ENCODE assay signal across 1 mouse cellular context in the genomic region with DNA sequence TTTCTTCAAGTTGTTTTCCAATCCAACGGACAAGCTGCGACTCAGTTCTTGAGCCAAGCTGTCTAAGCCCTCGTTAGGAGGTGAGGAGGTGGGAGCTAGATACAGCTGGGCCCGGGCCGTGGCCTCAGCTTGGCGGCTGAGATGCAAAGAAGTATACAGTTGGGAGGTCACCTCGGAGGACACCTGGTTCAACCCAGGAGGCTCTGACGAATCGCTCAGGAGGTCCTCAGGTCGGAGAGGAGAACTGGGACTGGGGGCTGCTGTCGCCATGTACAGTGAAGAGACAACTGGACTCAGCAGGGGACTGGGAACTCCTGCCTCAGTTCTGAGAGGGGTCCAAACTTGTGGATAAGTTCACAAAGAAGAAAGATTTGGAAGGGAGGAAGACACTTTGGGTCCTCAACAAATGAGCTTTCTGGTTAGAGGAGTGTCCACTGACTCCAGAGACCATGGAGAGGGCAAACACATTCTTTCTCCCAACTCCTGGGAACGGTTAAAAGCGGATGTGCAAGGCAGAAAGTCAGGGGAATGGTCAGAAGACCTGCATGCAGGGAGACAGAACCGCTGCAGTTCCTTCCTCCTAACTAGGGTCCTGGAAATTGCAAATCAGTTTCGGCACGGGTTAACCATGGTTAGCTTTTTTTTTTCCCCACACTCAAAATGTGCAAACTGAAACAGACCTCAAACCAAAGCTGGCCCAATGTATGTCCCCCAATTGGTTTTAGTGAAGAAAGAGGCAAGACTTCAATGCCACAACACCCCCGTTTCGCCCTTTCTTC.
A peak's percentile ranks its signal among the peaks of the same experiment; 100 is the strongest.
TF ChIP-seq lines count a peak whose summit lies in the region.

No protein-coding gene starts in this region.

TF ChIP-seq in MEL, 35 proteins besides CTCF, POLR2A, EP300 and RAD21:
- TF ChIP-seq KAT2A (conservative IDR thresholded peaks at IDR 0.05; ENCODE audit: low read depth, low read length): no peak
- 0 out of 2 replicates have a peak, but pooled peaks have one; percentile 31 for TF ChIP-seq ZNF384 (IDR thresholded peaks at IDR 0.05; ENCODE audit: low read depth, low read length)
- TF ChIP-seq UBTF (IDR thresholded peaks at IDR 0.05; ENCODE audit: borderline replicate concordance, insufficient read depth, low read depth, low read length): no peak
- TF ChIP-seq POLR2AphosphoS2 (IDR thresholded peaks at IDR 0.05; ENCODE audit: low read length): no peak
- no peak for TF ChIP-seq USF1 (IDR thresholded peaks at IDR 0.05; ENCODE audit: low read depth, low read length)
- TF ChIP-seq CHD1 (IDR thresholded peaks at IDR 0.05; ENCODE audit: low read depth, low read length): 0 out of 2 replicates have a peak, but pooled peaks have one; percentile 87
